Mouse (Mus musculus) limb, embryonic 14.5 days (tissue): Measurements from ENCODE around the gene Pigb. TPM values are rescaled to one million over a fixed set of nuclear protein-coding genes. Genes with fewer than 3 reads are reported as not detected.

ENCODE experiments used
- ATAC-seq: fragments of 200-750 bp; cut with Nextera tagmentation; 2 replicates; pipeline ENCODE4 v1.8.0; 2017; ENCODE audit warnings: low read depth, moderate number of reproducible peaks, moderate TSS enrichment; ENCODE audit not compliant: low FRiP score
- DNase-seq: peaks from one replicate; pipeline ENCODE4 v3.0.0-alpha.2; 2015; ENCODE audit warnings: low spot score
- H3K27ac ChIP-seq: fragments of 300-500 bp; sonication (generic); replicated peaks from 2 replicates; pipeline ENCODE4 v1.5.1; 2014; ENCODE audit warnings: low read depth, mild to moderate bottlenecking, low read length, moderate library complexity, mixed read lengths
- H3K27me3 ChIP-seq: fragments of 300-500 bp; sonication (generic); 2 replicates; pipeline ENCODE4 v1.6.1; 2014; ENCODE audit warnings: low read length, mixed read lengths; ENCODE audit not compliant: control insufficient read depth, insufficient read depth
- H3K36me3 ChIP-seq: fragments of 300-500 bp; sonication (generic); 2 replicates; pipeline ENCODE4 v1.6.1; 2014; ENCODE audit warnings: mild to moderate bottlenecking, low read length, moderate library complexity, mixed read lengths; ENCODE audit not compliant: control insufficient read depth, insufficient read depth
- H3K4me1 ChIP-seq: fragments of 300-500 bp; sonication (generic); 2 replicates; pipeline ENCODE4 v1.6.1; 2014; ENCODE audit warnings: antibody characterized with exemption, low read length, mixed read lengths; ENCODE audit not compliant: control insufficient read depth, insufficient read depth
- H3K4me2 ChIP-seq: fragments of 300-500 bp; sonication (generic); replicated peaks from 2 replicates; pipeline ENCODE4 v1.6.1; 2014; ENCODE audit warnings: low read depth, mild to moderate bottlenecking, low read length, moderate library complexity; ENCODE audit not compliant: severe bottlenecking
- H3K4me3 ChIP-seq: fragments of 300-500 bp; sonication (generic); replicated peaks from 2 replicates; pipeline ENCODE4 v1.5.1; 2014; ENCODE audit warnings: low read length
- H3K9ac ChIP-seq: fragments of 300-500 bp; sonication (generic); 2 replicates; pipeline ENCODE4 v1.6.1; 2014; ENCODE audit warnings: mild to moderate bottlenecking, low read depth, low read length, moderate library complexity; ENCODE audit not compliant: severe bottlenecking
- H3K9me3 ChIP-seq: fragments of 300-500 bp; sonication (generic); 2 replicates; pipeline ENCODE4 v1.6.1; 2016; ENCODE audit warnings: low read length; ENCODE audit not compliant: control insufficient read depth
- POLR2A ChIP-seq: fragments of 200-500 bp; IDR thresholded peaks from 2 replicates; pipeline ENCODE4 v1.8.0; 2012; ENCODE audit warnings: inconsistent platforms, mild to moderate bottlenecking, moderate library complexity, borderline replicate concordance; ENCODE audit not compliant: insufficient read depth, insufficient read length; ENCODE audit errors: extremely low read depth
- WGBS: fragments of 180-500 bp; shearing (Covaris S2); extraction: QIAGEN DNeasy Blood & Tissue Kit; methylation state at CpG from one replicate; pipeline ENCODE4 v1.1.7; 2014; 5-methylcytosine and 5-hydroxymethylcytosine counted together
- microRNA-seq: library from miRNA; unstranded; fragments of <30 nt; microRNA quantifications from one replicate; pipeline ENCODE4, GENCODE M21; 2016
- polyA plus RNA-seq, 2 experiments: library from polyadenylated mRNA; depleted of rRNA in 1 of 2; stranded (reverse) in 1 of 2; unstranded in 1 of 2; fragments of >200 nt; fragmentation: Nextera tagmentation in 1 of 2; extraction: Ambion mirVana in 1 of 2; gene quantifications; 2 replicates each; pipeline versions ENCODE4 v1.2.1 to v1.2.3; 2012 to 2014

Gene Pigb
- polyA plus RNA-seq, 2 experiments: 15.2 to 20.8 TPM

DNA sequence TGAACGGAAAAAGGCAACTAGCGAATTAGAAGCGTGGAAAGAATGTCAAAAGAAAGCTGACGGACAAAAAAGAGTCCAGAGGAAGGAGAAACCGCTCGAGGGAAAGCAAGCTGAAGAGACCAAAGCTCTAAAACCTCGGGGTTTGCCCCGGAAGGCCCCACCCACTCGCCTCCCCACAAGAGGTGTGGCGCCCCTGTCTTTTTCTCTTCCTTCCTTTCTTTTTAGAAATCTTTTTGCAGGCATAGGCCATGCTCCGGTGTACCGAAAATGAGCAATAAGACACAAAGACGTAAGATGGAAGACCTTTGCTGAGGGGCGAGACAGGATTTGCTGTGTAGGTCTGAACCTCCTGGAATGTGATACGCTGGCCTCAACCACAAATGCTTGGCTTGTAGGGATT, 78.2 kb downstream of the Pigb start:
- Histone ChIP-seq H3K27ac (no peak overlapping the region), H3K4me1 (0 out of 2 replicates have a peak, but pooled peaks cover 3% of the 10 kb centered on the region), H3K9ac (no peak overlapping the region), H3K4me3 (no peak overlapping the region), H3K36me3 (no peaks in the 10 kb centered on the region), H3K9me3 (no peaks in the 10 kb centered on the region), H3K4me2 (no peak overlapping the region), H3K27me3 (no peaks in the 10 kb centered on the region)
- DNase-seq (no peak), ATAC-seq (no peak)
- WGBS: 77% methylated on average over 15 of the region's 15 CpGs
- TF ChIP-seq POLR2A: no peak

DNA sequence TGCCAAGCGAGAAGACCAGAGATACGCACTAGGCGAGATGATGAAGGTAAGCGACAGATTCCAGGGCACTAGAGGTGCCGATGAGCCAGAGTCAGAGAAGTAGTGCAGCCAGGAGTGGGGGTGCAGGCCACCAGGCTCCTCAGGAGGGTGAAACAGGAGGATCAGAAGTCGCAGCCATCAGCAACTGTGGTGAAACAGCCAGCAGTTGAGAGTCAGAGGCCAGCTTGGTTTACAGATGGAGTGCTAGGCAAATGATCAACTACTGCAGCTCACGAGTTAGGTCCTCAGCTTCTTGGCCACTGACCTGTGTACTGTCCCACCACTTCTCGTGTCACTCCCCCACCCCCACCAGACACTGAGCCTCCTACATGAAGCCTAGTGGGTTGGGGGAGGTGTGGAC, 78.8 kb downstream of the Pigb start:
- ATAC-seq (no peak), DNase-seq (no peak)
- 68% methylated on average over 8 of the region's 8 CpGs for WGBS
- TF ChIP-seq POLR2A: no peak
- H3K27ac ChIP-seq: no peak overlapping the region
- no peak overlapping the region for H3K4me3 ChIP-seq
- H3K9ac ChIP-seq: no peak overlapping the region
- no peaks in the 10 kb centered on the region for H3K36me3 ChIP-seq
- no peaks in the 10 kb centered on the region for H3K27me3 ChIP-seq
- H3K4me2 ChIP-seq: no peak overlapping the region
- H3K4me1 ChIP-seq: 0 out of 2 replicates have a peak, but pooled peaks cover 3% of the 10 kb centered on the region
- no peaks in the 10 kb centered on the region for H3K9me3 ChIP-seq

DNA sequence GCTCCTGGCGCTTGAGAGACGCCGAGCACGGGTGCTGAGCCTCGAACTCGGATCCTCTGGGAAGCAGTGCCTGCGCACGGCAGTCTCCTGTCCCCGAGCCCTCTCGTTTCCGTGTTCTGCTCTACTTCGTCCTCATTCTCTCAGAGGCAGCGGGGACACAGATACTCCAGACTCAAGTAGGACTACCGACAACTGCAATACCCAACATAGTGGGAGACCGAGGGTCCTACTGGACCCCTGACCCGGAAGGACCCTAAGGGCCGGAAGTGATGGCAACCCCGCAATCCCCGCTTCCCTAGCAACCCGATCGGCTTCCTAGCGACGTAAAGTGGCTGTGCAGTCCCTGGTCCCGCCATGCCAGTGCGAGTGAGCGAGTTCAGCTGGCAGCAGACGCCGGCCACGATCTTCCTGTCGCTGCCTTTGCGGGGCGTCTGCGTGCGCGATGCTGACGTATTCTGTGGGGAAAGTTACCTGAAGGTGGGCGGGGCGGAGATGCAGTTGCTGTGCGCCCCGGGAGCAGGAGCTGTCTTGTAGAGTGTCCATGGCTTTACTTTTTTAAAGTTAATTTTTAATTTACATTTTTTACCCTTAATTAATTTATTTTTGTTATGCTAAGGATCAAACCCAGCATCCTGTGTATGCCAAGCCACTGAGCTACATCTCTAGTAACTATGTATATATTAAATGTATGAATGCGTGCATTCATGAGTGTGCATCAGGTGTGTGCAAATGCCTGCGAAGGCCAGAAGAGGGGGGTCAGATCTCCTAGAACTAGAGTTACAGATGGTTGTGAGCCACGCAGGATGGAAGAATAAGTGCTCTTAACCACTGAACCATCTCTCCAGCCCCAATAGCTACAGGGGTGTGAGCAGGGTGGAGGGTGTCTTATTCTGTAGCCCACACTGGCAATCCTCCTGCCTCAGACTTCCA, 81.4 kb downstream of the Pigb start, which contains the start of the genes Dyx1c1 and Gm44503:
Gene Dyx1c1, plus strand, starts transcription at position 265 of the 930 bp plus-strand sequence.
Gene Gm44503, plus strand, starts transcription at position 332 of the 930 bp plus-strand sequence.
- H3K9me3 ChIP-seq: no peaks in the 10 kb centered on the region
- peak within 1 kb of the TSS; percentile 30; the same call in 1 of the 2 replicates for H3K27ac ChIP-seq
- 1% methylated on average over 43 of the region's 43 CpGs for WGBS
- peak; percentile 91 for ATAC-seq
- H3K4me1 ChIP-seq: 0 out of 2 replicates have a peak, but pooled peaks cover 3% of the 10 kb centered on the region
- H3K27me3 ChIP-seq: no peaks in the 10 kb centered on the region
- no peaks in the 10 kb centered on the region for H3K36me3 ChIP-seq
- H3K9ac ChIP-seq: peak within 1 kb of the TSS; percentile 58
- peak; percentile 84 for DNase-seq
- H3K4me2 ChIP-seq: peak within 1 kb of the TSS; percentile 57
- peak; percentile 26; the same call in 1 of the 2 replicates for TF ChIP-seq POLR2A
- H3K4me3 ChIP-seq: peak within 1 kb of the TSS; percentile 62

Small RNA genes within 50 kb of the gene (microRNA-seq; reads per million reads assigned to microRNA genes)
- gene Gm27353: not detected

Other genes starting within 250 kb of the Pigb start
- 0.57 and 0.60 TPM in 2 replicates for gene Prtg, start 233.5 kb downstream of the Pigb start, polyA plus RNA-seq (2012; rRNA removed)
- 0.46 and 0.87 TPM in 2 replicates for gene Prtg, start 233.5 kb downstream of the Pigb start, polyA plus RNA-seq (2014; fragmentation: Nextera tagmentation; extraction: Ambion mirVana)
- 11.0 and 11.2 TPM in 2 replicates for gene Pygo1, start 114.7 kb downstream of the Pigb start, polyA plus RNA-seq (2012; rRNA removed)
- gene Pygo1, start 114.7 kb downstream of the Pigb start, polyA plus RNA-seq (2014; fragmentation: Nextera tagmentation; extraction: Ambion mirVana): 8.4 and 10.4 TPM in 2 replicates
- gene Dyx1c1, start 81.6 kb downstream of the Pigb start, polyA plus RNA-seq (2012; rRNA removed): 1.3 and 1.6 TPM in 2 replicates
- gene Dyx1c1, start 81.6 kb downstream of the Pigb start, polyA plus RNA-seq (2014; fragmentation: Nextera tagmentation; extraction: Ambion mirVana): 1.5 and 2.0 TPM in 2 replicates
- not detected in 2 replicates for gene Gm44503, start 81.5 kb downstream of the Pigb start, polyA plus RNA-seq (2012; rRNA removed)
- not detected in 2 replicates for gene Gm44503, start 81.5 kb downstream of the Pigb start, polyA plus RNA-seq (2014; fragmentation: Nextera tagmentation; extraction: Ambion mirVana)
- 8.1 and 9.9 TPM in 2 replicates for gene Ccpg1os, start 55.0 kb downstream of the Pigb start, polyA plus RNA-seq (2012; rRNA removed)
- gene Ccpg1os, start 55.0 kb downstream of the Pigb start, polyA plus RNA-seq (2014; fragmentation: Nextera tagmentation; extraction: Ambion mirVana): 8.8 and 10.7 TPM in 2 replicates
- 12.3 and 14.6 TPM in 2 replicates for gene Ccpg1, start 54.9 kb downstream of the Pigb start, polyA plus RNA-seq (2012; rRNA removed)
- gene Ccpg1, start 54.9 kb downstream of the Pigb start, polyA plus RNA-seq (2014; fragmentation: Nextera tagmentation; extraction: Ambion mirVana): 28.1 and 28.3 TPM in 2 replicates
- gene Rab27a, start 4.5 kb upstream of the Pigb start, polyA plus RNA-seq (2012; rRNA removed): 4.5 and 5.7 TPM in 2 replicates
- gene Rab27a, start 4.5 kb upstream of the Pigb start, polyA plus RNA-seq (2014; fragmentation: Nextera tagmentation; extraction: Ambion mirVana): 2.8 and 3.3 TPM in 2 replicates
- 0.04 and 0.06 TPM in 2 replicates for gene Khdc3, start 61.5 kb upstream of the Pigb start, polyA plus RNA-seq (2012; rRNA removed)
- gene Khdc3, start 61.5 kb upstream of the Pigb start, polyA plus RNA-seq (2014; fragmentation: Nextera tagmentation; extraction: Ambion mirVana): 0.15 and 0.21 TPM in 2 replicates
- not detected in 2 replicates for gene Gm20509, start 62.1 kb upstream of the Pigb start, polyA plus RNA-seq (2012; rRNA removed)
- gene Gm20509, start 62.1 kb upstream of the Pigb start, polyA plus RNA-seq (2014; fragmentation: Nextera tagmentation; extraction: Ambion mirVana): not detected in 2 replicates
- gene Rsl24d1, start 73.0 kb upstream of the Pigb start, polyA plus RNA-seq (2012; rRNA removed): 63.1 and 66.0 TPM in 2 replicates
- 115 TPM in 2 replicates for gene Rsl24d1, start 73.0 kb upstream of the Pigb start, polyA plus RNA-seq (2014; fragmentation: Nextera tagmentation; extraction: Ambion mirVana)